Mouse (Mus musculus): ENCODE measurements around the gene Lad1.
A peak's percentile ranks its signal among the peaks of the same experiment; 100 is the strongest.

Gene Lad1

DNA sequence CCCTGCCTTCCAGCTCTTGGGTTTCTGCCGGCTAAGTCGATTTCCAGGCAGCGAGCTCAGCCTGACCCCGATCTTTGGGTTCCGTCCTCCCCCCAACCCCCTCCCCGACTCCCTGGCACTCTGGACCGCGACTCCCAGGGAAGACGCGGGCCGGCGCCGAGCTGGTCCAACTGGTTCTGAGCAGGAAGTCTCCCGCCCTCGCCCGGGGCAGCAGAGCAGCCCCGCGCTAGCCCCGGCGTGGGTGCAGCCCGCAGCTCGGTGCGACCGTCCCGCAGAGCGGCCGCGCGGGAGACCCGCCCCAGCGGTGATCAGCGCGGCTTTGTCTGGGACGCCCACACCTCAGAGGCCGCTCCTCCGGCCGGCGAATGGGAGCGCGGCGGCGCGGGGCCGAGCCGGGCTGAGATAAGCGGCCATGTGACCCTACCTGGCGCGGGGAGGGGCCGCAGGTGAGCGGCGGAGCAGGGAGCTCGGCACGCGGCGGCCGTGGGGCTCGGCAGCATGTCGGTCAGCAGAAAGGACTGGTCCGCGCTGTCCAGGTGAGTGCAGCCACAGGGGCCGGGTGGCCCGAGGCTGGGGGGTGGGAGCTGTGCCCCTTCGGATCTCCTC lies at the start of gene Lad1:
TSS of gene Lad1 (plus strand) at position 118 of the 606 bp plus-strand sequence.
- Histone ChIP-seq H3K27me3 (ENCODE audit: insufficient read depth, low read length) (peaks cover 89% of the 10 kb centered on the region), H3K36me3 (ENCODE audit: insufficient read depth, low read length) (no peaks in the 10 kb centered on the region), H3K4me3 (replicated peaks; ENCODE audit: low read length) (peak within 1 kb of the TSS; percentile 83), H3K4me1 (replicated peaks; ENCODE audit: low read depth, low read length) (peaks cover 41% of the 10 kb centered on the region), H3K9me3 (ENCODE audit: low read length) (peaks cover 7% of the 10 kb centered on the region; the same call in 1 of the 2 replicates)
- TF ChIP-seq NANOG (IDR thresholded peaks at IDR 0.05; ENCODE audit: borderline replicate concordance, low read length) (no peak), POU5F1 (IDR thresholded peaks at IDR 0.05; ENCODE audit: borderline replicate concordance, low read length) (no peak), CTCF (conservative IDR thresholded peaks at IDR 0.05; ENCODE audit: low read length) (no peak)

DNA sequence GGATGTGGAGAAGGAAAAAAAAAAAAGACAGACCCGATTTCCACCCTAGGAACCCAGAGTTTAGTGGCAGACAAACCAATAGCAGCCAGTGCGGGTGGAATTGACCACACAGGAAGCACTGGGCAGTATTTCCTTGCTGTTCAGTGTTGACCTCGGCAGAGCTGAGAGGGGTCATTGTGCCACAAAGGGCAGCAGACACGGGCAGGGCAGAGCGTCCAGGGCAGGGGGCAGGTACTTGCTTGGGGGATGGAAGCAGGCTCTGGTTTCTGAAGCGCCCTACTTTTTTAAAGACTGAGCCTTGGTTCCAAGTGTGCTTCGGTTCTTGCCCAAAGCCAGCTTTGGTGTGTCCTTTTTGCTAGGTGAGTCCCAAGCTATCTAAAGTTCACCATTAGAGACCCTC lies 48.2 kb upstream of the Lad1 start:
- Histone ChIP-seq H3K9me3 (ENCODE audit: low read length) (no peaks in the 10 kb centered on the region), H3K36me3 (ENCODE audit: insufficient read depth, low read length) (peaks cover 43% of the 10 kb centered on the region), H3K27me3 (ENCODE audit: insufficient read depth, low read length) (peaks cover 31% of the 10 kb centered on the region), H3K4me1 (replicated peaks; ENCODE audit: low read depth, low read length) (peaks cover 57% of the 10 kb centered on the region), H3K4me3 (replicated peaks; ENCODE audit: low read length) (no peak overlapping the region)
- TF ChIP-seq NANOG (IDR thresholded peaks at IDR 0.05; ENCODE audit: borderline replicate concordance, low read length): no peak
- TF ChIP-seq POU5F1 (IDR thresholded peaks at IDR 0.05; ENCODE audit: borderline replicate concordance, low read length): no peak
- no peak for TF ChIP-seq CTCF (conservative IDR thresholded peaks at IDR 0.05; ENCODE audit: low read length)

DNA sequence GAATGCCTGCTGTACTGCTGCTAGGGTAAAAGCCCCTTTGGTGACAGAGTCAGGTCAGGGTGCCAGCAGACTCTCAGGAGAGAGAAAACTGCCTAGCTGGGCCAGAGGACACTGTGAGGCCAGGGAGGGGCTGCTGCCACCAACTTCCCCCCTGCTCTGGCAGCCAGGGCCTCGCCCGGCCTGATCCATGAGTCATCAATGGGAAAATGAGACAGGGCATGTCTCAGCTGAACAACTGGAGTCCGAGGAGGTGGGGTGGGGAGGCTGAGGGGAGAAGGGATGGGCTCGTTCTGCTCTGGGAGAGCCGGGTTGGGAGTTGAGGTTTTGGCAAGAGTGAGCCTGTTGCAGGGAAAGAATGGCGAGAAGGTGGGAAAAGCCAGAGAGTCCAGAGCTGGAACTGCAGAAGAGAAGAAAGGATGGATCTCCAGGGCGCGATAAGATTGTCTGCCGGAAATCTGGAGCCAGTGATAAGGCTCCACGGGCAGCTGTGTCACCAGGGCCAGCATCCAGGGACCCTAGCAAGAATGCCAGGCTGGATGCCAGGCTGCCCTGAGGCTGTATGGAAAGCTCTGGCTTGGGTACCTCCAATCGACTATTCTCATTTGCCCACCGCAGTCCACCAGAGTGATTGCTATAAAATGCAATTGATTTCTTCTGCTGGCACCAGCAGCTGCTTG lies 47.4 kb upstream of the Lad1 start:
- H3K4me3 ChIP-seq (replicated peaks; ENCODE audit: low read length): no peak overlapping the region
- peaks cover 43% of the 10 kb centered on the region for H3K36me3 ChIP-seq (ENCODE audit: insufficient read depth, low read length)
- H3K4me1 ChIP-seq (replicated peaks; ENCODE audit: low read depth, low read length): peaks cover 52% of the 10 kb centered on the region
- TF ChIP-seq CTCF (conservative IDR thresholded peaks at IDR 0.05; ENCODE audit: low read length) (no peak), NANOG (IDR thresholded peaks at IDR 0.05; ENCODE audit: borderline replicate concordance, low read length) (no peak), POU5F1 (IDR thresholded peaks at IDR 0.05; ENCODE audit: borderline replicate concordance, low read length) (no peak)
- no peaks in the 10 kb centered on the region for H3K9me3 ChIP-seq (ENCODE audit: low read length)
- H3K27me3 ChIP-seq (ENCODE audit: insufficient read depth, low read length): peaks cover 33% of the 10 kb centered on the region

DNA sequence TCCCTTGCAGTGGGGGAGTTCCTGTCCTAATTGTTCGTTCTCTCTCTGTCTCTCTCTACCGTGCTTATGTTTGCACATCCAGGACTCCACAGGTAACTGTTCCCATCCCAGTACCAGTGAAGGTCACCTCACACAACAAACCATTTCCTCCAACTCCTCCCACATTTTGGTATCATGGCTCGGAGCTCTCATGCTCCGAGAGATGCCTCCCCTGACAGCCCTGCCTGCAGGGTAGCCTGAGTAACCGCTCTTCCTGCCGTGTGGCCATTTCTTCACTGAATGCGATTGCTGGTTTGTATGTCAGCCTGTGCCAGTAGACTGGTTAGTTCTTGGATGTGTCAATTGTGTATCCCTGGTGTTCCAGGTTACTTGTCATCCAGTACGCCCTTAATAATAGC lies 46.8 kb upstream of the Lad1 start:
- H3K36me3 ChIP-seq (ENCODE audit: insufficient read depth, low read length): peaks cover 43% of the 10 kb centered on the region
- H3K27me3 ChIP-seq (ENCODE audit: insufficient read depth, low read length): peaks cover 34% of the 10 kb centered on the region
- H3K9me3 ChIP-seq (ENCODE audit: low read length): no peaks in the 10 kb centered on the region
- peaks cover 50% of the 10 kb centered on the region for H3K4me1 ChIP-seq (replicated peaks; ENCODE audit: low read depth, low read length)
- TF ChIP-seq POU5F1 (IDR thresholded peaks at IDR 0.05; ENCODE audit: borderline replicate concordance, low read length): no peak
- no peak for TF ChIP-seq NANOG (IDR thresholded peaks at IDR 0.05; ENCODE audit: borderline replicate concordance, low read length)
- TF ChIP-seq CTCF (conservative IDR thresholded peaks at IDR 0.05; ENCODE audit: low read length): no peak
- H3K4me3 ChIP-seq (replicated peaks; ENCODE audit: low read length): no peak overlapping the region

DNA sequence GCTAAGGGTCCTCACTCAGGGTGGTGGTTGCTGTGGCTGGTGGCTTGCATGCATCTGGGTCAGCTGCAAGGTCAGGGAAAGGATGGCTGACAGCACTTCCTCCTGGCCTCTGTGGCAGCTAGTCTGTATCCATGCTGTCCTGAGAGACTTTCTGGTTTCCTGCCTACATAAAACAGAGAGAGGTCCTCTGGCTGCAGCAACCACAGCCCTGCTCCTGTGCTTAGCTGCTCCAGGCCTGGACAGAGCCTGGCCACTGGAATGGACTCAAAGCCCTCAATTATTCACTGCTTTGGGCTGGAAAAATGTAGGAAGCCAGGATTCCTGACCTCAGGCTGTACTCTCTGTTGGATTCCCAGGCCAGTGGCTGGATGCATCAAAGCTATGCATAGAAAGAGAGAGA lies 41.8 kb upstream of the Lad1 start:
- Histone ChIP-seq H3K9me3 (ENCODE audit: low read length) (no peaks in the 10 kb centered on the region), H3K27me3 (ENCODE audit: insufficient read depth, low read length) (peaks cover 51% of the 10 kb centered on the region), H3K4me1 (replicated peaks; ENCODE audit: low read depth, low read length) (peaks cover 23% of the 10 kb centered on the region), H3K36me3 (ENCODE audit: insufficient read depth, low read length) (no peaks in the 10 kb centered on the region; the same call in 1 of the 2 replicates), H3K4me3 (replicated peaks; ENCODE audit: low read length) (no peak overlapping the region)
- TF ChIP-seq NANOG (IDR thresholded peaks at IDR 0.05; ENCODE audit: borderline replicate concordance, low read length): no peak
- no peak for TF ChIP-seq CTCF (conservative IDR thresholded peaks at IDR 0.05; ENCODE audit: low read length)
- no peak for TF ChIP-seq POU5F1 (IDR thresholded peaks at IDR 0.05; ENCODE audit: borderline replicate concordance, low read length)

DNA sequence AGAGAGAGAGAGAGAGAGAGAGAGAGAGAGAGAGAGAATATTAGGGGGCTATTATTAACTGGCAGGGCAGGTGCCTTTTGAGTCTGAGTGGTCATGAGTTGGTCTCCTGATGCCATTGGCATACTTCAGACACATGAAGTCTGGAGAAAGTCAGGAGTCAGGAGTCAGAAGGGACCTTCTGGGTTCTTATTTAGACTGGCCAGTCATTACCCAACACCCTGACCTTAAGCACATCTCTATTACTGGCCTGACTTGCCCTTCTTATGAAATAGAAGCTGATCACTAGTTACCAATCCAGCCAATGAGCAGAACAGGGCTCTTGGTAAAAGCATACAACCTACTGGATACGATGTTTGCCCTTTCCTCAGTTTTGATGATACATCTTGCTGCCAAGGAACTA lies 41.4 kb upstream of the Lad1 start:
- H3K36me3 ChIP-seq (ENCODE audit: insufficient read depth, low read length): no peaks in the 10 kb centered on the region
- no peak overlapping the region for H3K4me3 ChIP-seq (replicated peaks; ENCODE audit: low read length)
- TF ChIP-seq CTCF (conservative IDR thresholded peaks at IDR 0.05; ENCODE audit: low read length) (no peak), POU5F1 (IDR thresholded peaks at IDR 0.05; ENCODE audit: borderline replicate concordance, low read length) (no peak), NANOG (IDR thresholded peaks at IDR 0.05; ENCODE audit: borderline replicate concordance, low read length) (no peak)
- no peaks in the 10 kb centered on the region for H3K9me3 ChIP-seq (ENCODE audit: low read length)
- peaks cover 51% of the 10 kb centered on the region for H3K27me3 ChIP-seq (ENCODE audit: insufficient read depth, low read length)
- peaks cover 23% of the 10 kb centered on the region for H3K4me1 ChIP-seq (replicated peaks; ENCODE audit: low read depth, low read length)

DNA sequence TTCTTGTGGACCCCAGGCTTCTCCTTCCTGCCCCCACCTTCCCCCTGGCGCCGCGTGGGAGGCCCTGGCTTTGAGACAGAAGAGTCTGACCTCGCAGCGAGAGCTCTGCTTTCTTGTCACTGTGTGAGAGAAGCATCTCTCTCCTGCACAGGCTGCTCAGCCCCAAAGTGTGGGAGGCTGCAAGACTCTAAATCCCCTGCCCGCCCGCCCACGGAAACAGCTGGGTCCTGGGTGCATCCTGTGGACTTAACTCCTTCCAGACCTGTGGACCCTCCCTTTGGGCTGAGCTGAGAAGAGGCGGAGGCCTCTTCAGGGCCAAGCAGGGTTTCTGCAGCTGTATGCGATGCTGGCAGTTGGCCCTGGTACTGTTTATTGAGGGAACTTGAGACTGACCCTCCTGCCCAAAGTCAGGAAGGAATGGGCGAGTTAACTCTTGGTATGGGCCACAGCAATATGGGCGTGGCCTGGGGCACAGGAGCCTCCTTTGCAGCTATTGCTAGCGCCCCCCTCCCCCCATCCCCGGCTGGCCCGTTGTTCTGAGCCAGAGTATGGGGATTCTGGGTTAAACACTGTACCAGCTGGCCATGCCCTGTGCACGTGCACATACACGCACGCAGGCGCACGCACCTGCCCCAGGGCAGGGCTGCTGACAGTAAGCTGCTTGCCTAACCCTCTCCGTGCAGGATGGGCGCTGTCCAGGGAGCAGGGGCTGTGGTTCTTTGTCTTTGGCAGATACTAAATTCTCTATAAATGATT lies 39.4 kb upstream of the Lad1 start, which contains the start of gene Tnni1:
TSS of gene Tnni1 (plus strand) at position 655 of the 756 bp plus-strand sequence.
- no peak within 1 kb of the TSS for H3K4me3 ChIP-seq (replicated peaks; ENCODE audit: low read length)
- no peaks in the 10 kb centered on the region for H3K36me3 ChIP-seq (ENCODE audit: insufficient read depth, low read length)
- peaks cover 32% of the 10 kb centered on the region for H3K4me1 ChIP-seq (replicated peaks; ENCODE audit: low read depth, low read length)
- no peaks in the 10 kb centered on the region for H3K9me3 ChIP-seq (ENCODE audit: low read length)
- no peak for TF ChIP-seq CTCF (conservative IDR thresholded peaks at IDR 0.05; ENCODE audit: low read length)
- TF ChIP-seq POU5F1 (IDR thresholded peaks at IDR 0.05; ENCODE audit: borderline replicate concordance, low read length): no peak
- TF ChIP-seq NANOG (IDR thresholded peaks at IDR 0.05; ENCODE audit: borderline replicate concordance, low read length): no peak
- peaks cover 54% of the 10 kb centered on the region for H3K27me3 ChIP-seq (ENCODE audit: insufficient read depth, low read length)

DNA sequence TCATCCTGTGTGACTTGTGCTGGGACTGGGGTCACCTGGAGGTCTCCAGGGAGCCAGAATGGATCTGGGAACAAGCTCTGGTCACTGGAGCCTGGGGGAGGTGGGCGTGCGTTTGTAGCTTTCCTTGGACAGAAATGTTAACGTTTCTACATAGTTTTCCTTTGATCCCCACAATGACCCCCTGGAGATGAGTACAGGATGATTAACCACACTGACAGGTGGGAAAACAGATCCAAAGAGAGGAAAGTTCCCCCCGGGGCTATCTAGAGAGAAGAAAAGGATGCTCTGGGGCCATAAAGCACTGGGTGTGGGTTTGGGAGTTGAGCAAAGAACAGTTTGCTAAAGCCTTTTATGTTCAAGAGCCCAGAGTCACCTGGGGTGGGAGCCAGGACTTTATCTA lies 37.7 kb upstream of the Lad1 start:
- no peaks in the 10 kb centered on the region for H3K9me3 ChIP-seq (ENCODE audit: low read length)
- peaks cover 45% of the 10 kb centered on the region for H3K27me3 ChIP-seq (ENCODE audit: insufficient read depth, low read length)
- no peak overlapping the region for H3K4me3 ChIP-seq (replicated peaks; ENCODE audit: low read length)
- no peaks in the 10 kb centered on the region for H3K36me3 ChIP-seq (ENCODE audit: insufficient read depth, low read length)
- peaks cover 32% of the 10 kb centered on the region for H3K4me1 ChIP-seq (replicated peaks; ENCODE audit: low read depth, low read length)
- no peak for TF ChIP-seq CTCF (conservative IDR thresholded peaks at IDR 0.05; ENCODE audit: low read length)
- TF ChIP-seq POU5F1 (IDR thresholded peaks at IDR 0.05; ENCODE audit: borderline replicate concordance, low read length): no peak
- TF ChIP-seq NANOG (IDR thresholded peaks at IDR 0.05; ENCODE audit: borderline replicate concordance, low read length): peak; percentile 74
